Mouse (Mus musculus) thymus, adult 2 months (tissue): ENCODE data around the gene Axin1.

Experiments
- CTCF ChIP-seq: fragments of 200-500 bp; IDR thresholded peaks from 2 replicates; pipeline ENCODE4 v1.5.1; 2012; ENCODE audit warnings: mild to moderate bottlenecking, control low read depth, low read length, moderate library complexity, borderline replicate concordance; ENCODE audit not compliant: control insufficient read depth, poor library complexity, insufficient read depth; ENCODE audit errors: extremely low read depth
- POLR2A ChIP-seq: fragments of 200-500 bp; IDR thresholded peaks from 2 replicates; pipeline ENCODE4 v1.6.1; 2012; ENCODE audit warnings: mild to moderate bottlenecking, low read length, control low read depth, moderate library complexity; ENCODE audit not compliant: control insufficient read depth, poor library complexity, insufficient read depth; ENCODE audit errors: extremely low read depth

GRCm38 (mm10) chr17:26114061-26114460 is 24.4 kb upstream of the Axin1 start:
- TF ChIP-seq POLR2A, result no peak
- TF ChIP-seq CTCF, result no peak
